Mouse (Mus musculus): ENCODE data around the gene Btbd1. TPM values are rescaled to one million over a fixed set of nuclear protein-coding genes. Genes with fewer than 3 reads are reported as not detected.

Gene Btbd1
- total RNA-seq (2021) = 100 to 1,000 TPM; 147 to 165 TPM
- long read RNA-seq, experiment 1, transcript Btbd1-201 (8 exons, 3,001 nt) = major isoform, 438 of 469 reads
- long read RNA-seq, experiment 1, partial matches to known transcripts = 7 of 469 reads
- long read RNA-seq, experiment 1, other reads (novel, unspliced or antisense) = 24 of 469 reads
- long read RNA-seq, experiment 2, transcript Btbd1-201 (8 exons, 3,001 nt) = major isoform, 681 of 712 reads
- long read RNA-seq, experiment 2, partial matches to known transcripts = 10 of 712 reads
- long read RNA-seq, experiment 2, other reads (novel, unspliced or antisense) = 21 of 712 reads

DNA sequence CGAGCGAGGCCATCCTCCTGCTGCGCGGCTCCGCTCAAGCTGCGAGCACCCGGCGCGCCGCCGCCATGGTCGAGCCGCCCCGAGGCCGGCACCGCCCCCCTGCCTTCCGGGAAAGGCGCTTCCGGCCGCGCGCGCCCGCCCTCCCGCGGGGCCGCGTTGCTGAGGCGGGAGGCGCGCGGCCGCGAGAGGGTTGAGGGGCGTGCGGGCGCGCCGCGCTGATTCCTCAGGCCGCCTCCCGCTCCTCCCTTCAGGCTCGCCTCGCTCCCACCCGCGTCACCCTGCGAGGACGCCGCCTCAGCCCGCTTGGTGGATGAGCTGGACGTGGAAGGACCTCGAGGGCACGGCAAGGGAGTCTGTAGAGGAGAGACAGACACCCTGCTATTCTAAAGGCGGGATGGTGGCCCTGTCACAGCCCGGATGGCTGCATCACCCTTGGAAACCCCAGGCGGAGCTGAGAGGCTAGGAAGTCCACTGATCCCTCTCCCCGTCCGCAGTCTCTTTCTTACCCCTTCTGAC is at the start of gene Btbd1:
Gene Btbd1, minus strand, starts transcription at position 53 of the 516 bp plus-strand sequence.
- DNase-seq = peak; percentile 84

GRCm38 (mm10) chr7:81875372-81875771 is 46.1 kb upstream of the Btbd1 start:
- no peak for DNase-seq

DNA sequence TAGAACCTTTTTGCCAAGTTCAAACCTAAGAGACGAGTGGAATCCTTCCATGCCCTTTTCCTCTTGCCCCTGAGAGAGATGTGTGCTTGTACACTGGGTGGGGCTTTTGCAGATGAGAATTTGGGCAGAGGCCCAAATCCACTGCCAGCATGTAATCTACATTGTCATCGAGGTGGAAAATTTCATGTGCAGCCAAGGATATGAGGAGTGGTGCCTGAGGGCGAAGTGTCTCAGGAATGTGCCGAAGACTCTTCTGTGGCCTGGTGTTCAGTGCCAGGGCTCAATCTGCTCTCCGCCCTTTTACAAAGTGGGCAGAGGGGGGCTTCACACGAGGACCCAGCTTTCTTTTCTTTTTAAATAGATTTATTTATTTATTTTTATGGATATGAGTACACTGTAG is 45.4 kb upstream of the Btbd1 start:
- no peak for DNase-seq

DNA sequence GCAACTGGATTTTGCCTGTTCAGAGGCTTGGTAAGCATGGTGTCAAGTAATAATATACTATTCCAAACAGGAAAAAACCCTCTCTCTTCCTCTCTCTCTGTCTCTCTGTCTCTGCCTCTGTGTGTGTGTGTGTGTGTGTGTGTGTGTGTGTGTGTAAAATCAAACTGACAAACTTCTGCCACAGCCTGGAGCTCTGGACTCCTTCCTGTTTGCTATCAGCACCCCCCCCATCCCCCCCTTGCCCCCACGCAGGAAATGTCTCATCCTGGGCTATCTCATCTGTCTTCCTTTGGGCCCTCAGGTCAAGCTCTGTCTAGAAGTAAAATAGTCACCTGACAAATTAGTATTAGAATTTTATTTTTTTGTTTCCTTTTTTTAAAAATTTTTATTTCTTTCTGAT is 44.6 kb upstream of the Btbd1 start:
- no peak for DNase-seq

DNA sequence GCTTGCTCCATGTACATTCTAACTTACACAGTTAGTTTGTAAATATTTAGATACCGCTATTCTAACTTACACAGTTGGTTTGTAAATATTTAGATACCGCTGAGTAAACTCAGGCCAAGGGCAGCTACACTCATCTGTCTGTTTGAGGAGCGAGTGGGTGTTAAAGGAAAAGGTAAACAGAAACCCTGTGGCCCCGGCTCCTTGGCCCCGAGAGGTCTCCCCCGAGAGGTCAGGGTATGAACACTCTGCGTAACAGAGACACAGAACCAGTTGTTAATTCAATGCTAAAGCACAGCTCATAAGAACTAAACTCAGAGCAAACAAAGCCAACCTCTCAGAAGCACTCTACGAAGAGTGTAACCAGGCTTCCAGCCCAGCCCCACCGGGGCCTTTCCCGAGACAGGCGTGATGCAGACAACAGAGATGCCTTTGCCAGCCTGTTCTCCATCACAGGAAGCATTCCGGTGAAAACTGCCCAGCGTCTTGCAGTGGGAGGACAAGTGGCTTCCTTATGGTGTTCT is 43.3 kb upstream of the Btbd1 start:
- DNase-seq = no peak

DNA sequence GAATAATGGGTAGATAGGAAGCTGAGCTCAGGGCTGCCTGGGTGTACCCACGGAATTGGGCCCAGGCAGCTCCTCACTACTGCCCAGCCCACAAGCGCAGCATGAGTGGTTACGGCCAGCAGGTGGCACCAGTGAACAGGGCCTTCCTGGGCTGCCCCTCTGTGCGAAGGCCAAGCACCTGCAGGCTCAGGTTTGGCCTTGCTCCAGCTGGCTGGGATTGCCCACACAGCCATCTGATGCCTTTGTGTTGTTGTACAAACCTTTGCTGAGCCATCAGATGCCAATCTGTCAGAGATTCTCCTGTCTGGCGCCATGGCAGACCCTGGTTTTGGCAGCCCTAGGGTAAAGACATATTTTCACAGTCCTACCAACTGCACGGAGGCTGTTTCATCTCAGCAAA is 38.9 kb upstream of the Btbd1 start:
- DNase-seq = peak; percentile 50

GRCm38 (mm10) chr7:81867231-81867930 is 38.1 kb upstream of the Btbd1 start:
- DNase-seq = no peak

DNA sequence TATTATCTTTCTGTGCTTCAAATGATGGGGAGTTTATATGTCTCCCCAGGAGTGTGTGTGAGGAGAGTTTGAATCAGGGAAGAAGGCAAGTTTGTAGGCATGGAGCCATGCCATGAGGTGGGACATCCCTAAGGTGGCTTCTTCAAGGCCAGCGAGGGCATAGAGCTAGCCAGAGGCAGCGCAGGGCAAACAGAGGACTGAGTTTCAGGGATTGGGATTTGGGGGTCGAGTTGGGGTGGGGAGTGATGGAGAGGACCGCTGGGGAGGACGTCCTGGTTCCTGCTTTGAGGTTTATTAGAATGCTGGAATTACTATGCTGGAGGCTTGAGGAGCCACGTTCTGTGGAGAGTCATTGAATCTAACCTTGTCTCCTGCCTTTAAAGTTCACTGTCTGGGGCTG is 36.7 kb upstream of the Btbd1 start:
- no peak for DNase-seq

DNA sequence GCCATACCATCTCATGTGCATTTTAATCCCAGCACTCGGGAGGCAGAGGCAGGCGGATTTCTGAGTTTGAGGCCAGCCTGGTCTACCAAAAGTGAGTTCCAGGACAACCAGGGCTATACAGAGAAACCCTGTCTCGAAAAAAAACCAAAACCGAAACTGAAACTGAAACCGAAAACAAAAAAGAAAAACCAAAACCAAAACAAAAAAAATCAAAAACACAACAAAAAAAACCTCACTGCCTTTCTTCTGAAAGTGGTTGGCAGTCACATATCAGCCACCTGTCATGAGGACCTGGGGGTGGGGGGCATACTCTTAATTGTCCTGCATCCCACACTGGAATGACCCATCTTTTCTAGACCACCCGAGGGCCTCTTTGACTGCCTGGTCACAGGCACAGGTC is 35.3 kb upstream of the Btbd1 start:
- DNase-seq = no peak

- DNase-seq = peak; percentile 55
These were observed 33.7 kb upstream of the Btbd1 start for GRCm38 (mm10) chr7:81862587-81863583.

- no peak for DNase-seq
These were observed 32.7 kb upstream of the Btbd1 start for GRCm38 (mm10) chr7:81861921-81862320.

DNA sequence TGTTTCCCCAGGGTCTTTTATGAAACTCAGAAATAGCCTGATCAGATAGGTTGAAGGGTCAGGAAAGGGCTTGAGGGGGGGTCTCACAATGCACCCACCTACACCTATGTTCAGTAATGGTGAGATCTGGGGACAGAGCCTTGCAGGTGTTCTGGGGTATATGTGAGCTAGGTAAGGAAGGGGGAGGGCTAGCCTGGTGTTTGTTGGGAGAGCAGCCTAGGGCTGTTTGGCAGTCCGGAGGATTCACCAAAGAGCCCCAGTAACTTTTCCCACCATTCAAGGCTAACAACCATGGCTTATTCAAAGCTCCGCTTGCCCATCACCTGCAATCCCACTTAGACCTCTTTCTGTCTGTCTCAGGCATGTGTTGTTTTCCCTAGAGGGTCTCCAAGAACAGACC is 32.2 kb upstream of the Btbd1 start:
- no peak for DNase-seq

DNA sequence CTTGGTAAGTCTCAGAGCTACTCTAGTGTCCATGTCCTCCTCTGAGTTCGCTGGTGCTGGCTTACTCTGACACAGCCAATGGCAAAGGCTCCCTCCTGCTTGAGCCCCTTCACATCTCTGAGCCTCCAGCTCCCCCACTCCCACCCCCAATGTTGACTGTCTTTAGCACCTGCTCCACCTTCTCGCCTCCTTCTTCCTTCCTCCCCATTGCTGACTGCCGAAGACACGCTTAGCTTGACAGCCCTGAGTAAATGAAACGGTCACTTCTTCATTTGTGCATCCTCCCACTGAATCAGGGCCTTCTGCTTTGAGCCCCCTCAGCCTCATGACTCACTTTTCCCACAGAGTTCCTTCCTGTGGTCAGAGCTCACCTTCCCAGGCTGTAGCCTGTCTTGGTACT is 31.8 kb upstream of the Btbd1 start:
- no peak for DNase-seq

DNA sequence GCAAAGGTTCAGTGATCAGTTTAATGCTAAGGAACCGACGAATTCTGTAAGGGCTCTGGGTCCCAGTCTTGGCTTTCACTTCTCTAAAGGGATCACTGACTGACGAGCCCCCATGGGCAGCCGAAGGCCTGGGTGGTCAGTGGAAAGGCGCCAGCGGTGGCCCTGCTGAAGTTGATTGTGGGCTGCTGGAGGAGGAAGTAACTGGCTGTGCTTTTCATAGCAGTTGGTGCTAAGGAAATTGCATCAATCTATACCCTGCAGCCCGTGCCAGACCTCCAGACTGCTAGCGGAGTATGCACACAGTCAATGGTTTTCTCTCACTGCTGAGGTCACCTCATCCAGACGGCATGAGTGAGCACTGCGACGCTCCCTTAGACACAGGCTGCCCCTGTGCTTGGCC is 30.8 kb upstream of the Btbd1 start:
- peak; percentile 47 for DNase-seq

- DNase-seq = peak; percentile 38
These were observed 29.9 kb upstream of the Btbd1 start, which contains the start of gene Tm6sf1 for GRCm38 (mm10) chr7:81858968-81859721. Tm6sf1 (plus strand) TSS chr7:81859001.

DNA sequence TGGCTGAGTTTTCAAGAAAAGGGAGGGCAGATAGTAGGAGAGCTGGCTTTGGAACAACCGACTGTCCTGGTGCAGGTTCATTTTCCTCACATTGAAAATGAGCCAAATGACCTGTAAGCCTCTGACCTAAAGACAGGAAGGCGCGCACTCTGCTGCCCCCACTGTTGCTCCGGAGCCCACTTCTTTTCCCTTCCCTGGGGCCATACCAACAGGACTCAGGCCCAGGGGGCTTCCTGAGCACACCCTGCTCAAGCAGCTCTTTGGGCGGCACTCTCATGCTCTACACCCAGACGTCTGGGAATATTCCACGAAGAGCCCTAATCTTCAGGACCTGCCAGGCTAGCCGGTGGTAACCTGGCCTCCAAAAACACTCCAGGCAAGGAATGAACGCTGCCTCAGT is 29.0 kb upstream of the Btbd1 start:
- no peak for DNase-seq

DNA sequence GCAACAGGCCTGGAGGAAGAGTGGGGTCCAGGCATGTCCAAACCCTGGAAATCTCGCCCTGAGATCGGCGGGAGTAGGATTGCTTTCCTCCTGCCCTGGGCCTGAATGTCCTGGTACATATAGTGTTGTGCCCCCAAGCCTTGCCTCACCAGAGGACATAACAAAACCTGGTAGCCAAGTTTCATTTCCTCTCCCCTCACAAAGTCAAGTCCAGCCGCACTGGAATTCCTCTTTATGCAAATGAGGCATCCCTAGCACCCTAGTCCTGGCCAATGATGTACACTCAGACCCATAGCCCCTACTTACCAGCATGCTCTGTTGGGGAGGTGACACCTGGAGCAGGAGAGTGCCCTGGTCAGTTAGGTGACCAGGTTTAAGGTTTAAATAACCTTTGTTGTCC is 27.0 kb upstream of the Btbd1 start:
- DNase-seq = no peak

DNA sequence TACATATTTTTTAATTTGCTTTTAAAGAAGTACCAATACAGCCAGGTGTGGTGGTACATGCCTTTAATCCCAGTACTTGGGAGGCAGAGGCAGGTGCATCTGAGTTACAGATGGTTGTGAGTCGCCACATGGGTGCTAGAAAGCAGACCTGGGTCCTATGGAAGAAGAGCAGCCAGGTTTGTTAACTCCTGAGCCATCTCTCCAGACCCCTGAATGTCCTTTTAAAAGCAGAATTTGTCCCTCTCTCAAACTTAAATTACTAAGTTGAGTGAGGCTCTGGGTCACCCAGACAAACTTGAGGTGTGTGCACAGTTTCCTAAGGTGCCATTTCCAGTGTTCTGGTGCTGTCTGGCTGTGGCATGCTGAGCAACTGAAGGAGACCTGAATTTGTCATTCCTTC is 26.5 kb upstream of the Btbd1 start, which contains the start of gene Gm10160:
Gene Gm10160, minus strand, starts transcription at position 101 of the 400 bp plus-strand sequence.
- DNase-seq = no peak

DNA sequence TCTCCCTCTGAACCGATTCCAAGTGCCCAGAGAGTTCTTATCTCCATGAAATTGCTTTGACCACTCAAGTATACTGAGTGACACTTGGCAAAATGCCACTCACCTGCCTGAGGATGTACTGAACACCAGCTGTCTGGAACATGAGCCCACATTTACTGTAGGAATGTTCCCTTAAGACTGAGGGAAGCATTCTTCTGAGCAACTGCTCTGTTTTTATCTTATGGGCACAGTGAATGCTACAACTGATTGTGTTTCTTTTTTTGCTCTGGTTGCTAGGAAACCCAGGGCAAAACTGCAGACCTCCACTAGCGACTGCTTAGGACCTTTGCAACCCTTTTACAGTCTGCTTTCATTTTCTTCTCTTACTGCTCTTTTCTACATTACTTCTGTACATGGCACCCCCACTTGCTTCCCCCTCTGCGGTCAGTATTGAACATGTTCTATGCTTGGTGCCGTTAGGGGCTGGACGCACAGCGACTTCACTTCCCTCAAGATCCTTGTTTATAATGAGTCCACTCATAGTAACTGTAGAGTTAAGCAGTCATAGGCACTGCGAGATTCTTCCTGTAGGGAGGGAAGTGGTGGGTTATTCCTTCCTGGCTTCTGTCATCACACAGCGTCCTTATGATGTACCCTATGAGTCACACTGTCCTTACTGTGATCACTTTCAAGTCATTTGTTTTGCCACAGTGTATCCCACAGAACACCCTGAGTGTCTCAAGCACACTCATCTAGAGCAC is 25.5 kb upstream of the Btbd1 start:
- DNase-seq = no peak

DNA sequence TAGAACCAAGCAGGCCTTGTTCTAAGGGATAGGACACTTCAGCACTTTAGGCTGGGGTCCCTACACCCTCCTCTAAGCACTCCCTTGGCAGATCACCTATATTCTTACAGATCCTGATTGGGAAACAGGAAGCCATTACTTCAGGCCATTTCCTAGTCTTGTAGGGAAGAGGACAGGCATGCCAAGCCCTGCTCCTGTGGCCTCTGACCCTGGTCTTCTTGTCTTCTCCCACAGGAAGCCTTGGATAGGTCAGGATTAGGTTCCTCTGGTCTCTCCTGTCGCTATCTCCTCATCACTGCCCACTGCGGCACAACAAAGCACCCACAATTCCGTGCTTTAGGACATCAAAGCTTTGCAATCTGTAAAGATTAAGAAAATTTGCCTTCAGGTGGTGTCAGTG is 22.5 kb upstream of the Btbd1 start:
- DNase-seq = no peak

- DNase-seq = no peak
These were observed 20.9 kb upstream of the Btbd1 start for GRCm38 (mm10) chr7:81850171-81850570.

Data from gastrocnemius, postnatal 25 days (tissue).